Mouse (Mus musculus) liver, embryonic 12.5 days (tissue): ENCODE data around the gene Mdm2. TPM values are rescaled to one million over a fixed set of nuclear protein-coding genes. Genes with fewer than 3 reads are reported as not detected.
A peak's percentile ranks its signal among the peaks of the same experiment; 100 is the strongest.

ENCODE experiments used
- ATAC-seq: fragments of 200-750 bp; cut with Nextera tagmentation; 2 replicates; pipeline ENCODE4 v1.8.0; 2017; ENCODE audit warnings: moderate number of reproducible peaks, mild to moderate bottlenecking, moderate library complexity
- H3K27ac ChIP-seq: fragments of 300-500 bp; sonication (generic); 2 replicates; pipeline ENCODE4 v1.5.1; 2016; ENCODE audit warnings: mild to moderate bottlenecking
- H3K27me3 ChIP-seq: fragments of 300-500 bp; sonication (generic); replicated peaks from 2 replicates; pipeline ENCODE4 v1.6.1; 2016; ENCODE audit warnings: mild to moderate bottlenecking, moderate library complexity
- H3K36me3 ChIP-seq: fragments of 300-500 bp; sonication (generic); 2 replicates; pipeline ENCODE4 v1.6.1; 2016; ENCODE audit warnings: mild to moderate bottlenecking, moderate library complexity
- H3K4me1 ChIP-seq: fragments of 300-500 bp; sonication (generic); 2 replicates; pipeline ENCODE4 v1.6.1; 2016
- H3K4me2 ChIP-seq: fragments of 300-500 bp; sonication (generic); 2 replicates; pipeline ENCODE4 v1.6.1; 2016; ENCODE audit warnings: mild to moderate bottlenecking, moderate library complexity
- H3K4me3 ChIP-seq: fragments of 300-500 bp; sonication (generic); 2 replicates; pipeline ENCODE4 v1.5.1; 2016; ENCODE audit warnings: mild to moderate bottlenecking, moderate library complexity
- H3K9ac ChIP-seq: fragments of 300-500 bp; sonication (generic); 2 replicates; pipeline ENCODE4 v1.6.1; 2016; ENCODE audit warnings: mild to moderate bottlenecking, moderate library complexity
- H3K9me3 ChIP-seq: fragments of 300-500 bp; sonication (generic); replicated peaks from 2 replicates; pipeline ENCODE4 v1.6.1; 2016; ENCODE audit warnings: mild to moderate bottlenecking, moderate library complexity
- WGBS: fragments of 180-500 bp; shearing (Covaris S2); methylation state at CpG from one replicate; pipeline ENCODE4 v1.1.7; 2016; ENCODE audit not compliant: insufficient replicate concordance; 5-methylcytosine and 5-hydroxymethylcytosine counted together
- polyA plus RNA-seq: library from polyadenylated mRNA; unstranded; fragments of >200 nt; fragmentation: Nextera tagmentation; extraction: Ambion mirVana; gene quantifications from 2 replicates; pipeline ENCODE4 v1.2.1, GENCODE M21; 2016

Mdm2 gene
- polyA plus RNA-seq, 1 experiment from 2014 or later = 36.9 TPM

GRCm38 (mm10) chr10:117667663-117668507, 42.7 kb downstream of the Mdm2 start:
- 0 out of 2 replicates have a peak, but pooled peaks cover 4% of the 10 kb centered on the region for H3K4me1 ChIP-seq
- H3K9me3 ChIP-seq = no peaks in the 10 kb centered on the region
- H3K4me2 ChIP-seq = no peak overlapping the region
- H3K36me3 ChIP-seq = no peaks in the 10 kb centered on the region
- ATAC-seq = no peak
- no peak overlapping the region for H3K9ac ChIP-seq
- no peaks in the 10 kb centered on the region for H3K27me3 ChIP-seq
- WGBS = 84% methylated on average over 28 of the region's 28 CpGs
- H3K4me3 ChIP-seq = no peak overlapping the region
- no peak overlapping the region for H3K27ac ChIP-seq

GRCm38 (mm10) chr10:117666947-117667630, 43.5 kb downstream of the Mdm2 start:
- 78% methylated on average over 9 of the region's 9 CpGs for WGBS
- no peaks in the 10 kb centered on the region for H3K9me3 ChIP-seq
- H3K9ac ChIP-seq = no peak overlapping the region
- no peak overlapping the region for H3K4me2 ChIP-seq
- no peak overlapping the region for H3K4me3 ChIP-seq
- no peaks in the 10 kb centered on the region for H3K36me3 ChIP-seq
- no peak overlapping the region for H3K27ac ChIP-seq
- no peak for ATAC-seq
- no peaks in the 10 kb centered on the region for H3K27me3 ChIP-seq
- H3K4me1 ChIP-seq = 0 out of 2 replicates have a peak, but pooled peaks cover 4% of the 10 kb centered on the region

- no peak for ATAC-seq
- Histone ChIP-seq H3K27me3 (no peaks in the 10 kb centered on the region), H3K36me3 (no peaks in the 10 kb centered on the region), H3K4me2 (no peak overlapping the region), H3K4me1 (0 out of 2 replicates have a peak, but pooled peaks cover 4% of the 10 kb centered on the region), H3K9me3 (no peaks in the 10 kb centered on the region), H3K27ac (no peak overlapping the region), H3K4me3 (no peak overlapping the region), H3K9ac (no peak overlapping the region)
- 75% methylated on average over 3 of the region's 3 CpGs for WGBS
Measured at GRCm38 (mm10) chr10:117666361-117666760, 44.2 kb downstream of the Mdm2 start.

- Histone ChIP-seq H3K27ac (no peak overlapping the region), H3K27me3 (no peaks in the 10 kb centered on the region), H3K36me3 (no peaks in the 10 kb centered on the region), H3K9ac (no peak overlapping the region), H3K4me3 (no peak overlapping the region), H3K9me3 (no peaks in the 10 kb centered on the region), H3K4me1 (0 out of 2 replicates have a peak, but pooled peaks cover 4% of the 10 kb centered on the region), H3K4me2 (no peak overlapping the region)
- 58% methylated on average over 9 of the region's 9 CpGs for WGBS
- ATAC-seq = no peak
Measured at GRCm38 (mm10) chr10:117665376-117666275, 44.9 kb downstream of the Mdm2 start.

- Histone ChIP-seq H3K27ac (no peak overlapping the region), H3K36me3 (no peaks in the 10 kb centered on the region), H3K9ac (no peak overlapping the region), H3K27me3 (no peaks in the 10 kb centered on the region), H3K4me1 (0 out of 2 replicates have a peak, but pooled peaks cover 4% of the 10 kb centered on the region), H3K4me3 (no peak overlapping the region), H3K9me3 (no peaks in the 10 kb centered on the region), H3K4me2 (no peak overlapping the region)
- no peak for ATAC-seq
Measured at GRCm38 (mm10) chr10:117664926-117665209, 45.7 kb downstream of the Mdm2 start.

- no peak for ATAC-seq
- 59% methylated on average over 14 of the region's 14 CpGs for WGBS
- no peak overlapping the region for H3K4me3 ChIP-seq
Measured at GRCm38 (mm10) chr10:117664208-117664925, 46.2 kb downstream of the Mdm2 start.

GRCm38 (mm10) chr10:117663865-117664200, 46.7 kb downstream of the Mdm2 start:
- Histone ChIP-seq H3K4me2 (peak overlapping the region; percentile 33), H3K36me3 (no peaks in the 10 kb centered on the region), H3K9me3 (no peaks in the 10 kb centered on the region), H3K4me1 (0 out of 2 replicates have a peak, but pooled peaks cover 4% of the 10 kb centered on the region), H3K4me3 (no peak overlapping the region), H3K27ac (peak overlapping the region; percentile 48; the same call in 1 of the 2 replicates), H3K9ac (no peak overlapping the region), H3K27me3 (no peaks in the 10 kb centered on the region)
- WGBS = 29% methylated on average over 9 of the region's 9 CpGs
- peak; percentile 70 for ATAC-seq

More at GRCm38 (mm10) chr10:117664208-117664925, 46.2 kb downstream of the Mdm2 start:
- Histone ChIP-seq H3K27ac (peak overlapping the region; percentile 48; the same call in 1 of the 2 replicates), H3K9ac (no peak overlapping the region), H3K9me3 (no peaks in the 10 kb centered on the region), H3K4me1 (0 out of 2 replicates have a peak, but pooled peaks cover 4% of the 10 kb centered on the region), H3K4me2 (peak overlapping the region; percentile 33), H3K27me3 (no peaks in the 10 kb centered on the region), H3K36me3 (no peaks in the 10 kb centered on the region)

GRCm38 (mm10) chr10:117663056-117663864, 47.3 kb downstream of the Mdm2 start:
- peak; percentile 53 for ATAC-seq
- Histone ChIP-seq H3K36me3 (no peaks in the 10 kb centered on the region), H3K4me1 (0 out of 2 replicates have a peak, but pooled peaks cover 4% of the 10 kb centered on the region), H3K27me3 (no peaks in the 10 kb centered on the region), H3K27ac (peak overlapping the region; percentile 48; the same call in 1 of the 2 replicates), H3K9ac (no peak overlapping the region), H3K9me3 (no peaks in the 10 kb centered on the region), H3K4me2 (peak overlapping the region; percentile 33), H3K4me3 (no peak overlapping the region)
- WGBS = 60% methylated on average over 14 of the region's 14 CpGs

- Histone ChIP-seq H3K4me3 (no peak overlapping the region), H3K27ac (peak overlapping the region; percentile 48; the same call in 1 of the 2 replicates), H3K27me3 (no peaks in the 10 kb centered on the region), H3K9ac (no peak overlapping the region), H3K4me2 (no peak overlapping the region), H3K9me3 (no peaks in the 10 kb centered on the region), H3K36me3 (no peaks in the 10 kb centered on the region), H3K4me1 (0 out of 2 replicates have a peak, but pooled peaks cover 4% of the 10 kb centered on the region)
- WGBS = 60% methylated on average over 15 of the region's 15 CpGs
- peak; percentile 64 for ATAC-seq
Measured at GRCm38 (mm10) chr10:117662316-117663055, 48.1 kb downstream of the Mdm2 start.

- H3K4me3 ChIP-seq = no peak overlapping the region
- 41% methylated on average over 11 of the region's 11 CpGs for WGBS
- ATAC-seq = no peak
- H3K27ac ChIP-seq = no peak overlapping the region
- no peaks in the 10 kb centered on the region for H3K27me3 ChIP-seq
- 0 out of 2 replicates have a peak, but pooled peaks cover 4% of the 10 kb centered on the region for H3K4me1 ChIP-seq
- no peaks in the 10 kb centered on the region for H3K9me3 ChIP-seq
- no peak overlapping the region for H3K4me2 ChIP-seq
- no peak overlapping the region for H3K9ac ChIP-seq
- no peaks in the 10 kb centered on the region for H3K36me3 ChIP-seq
Measured at GRCm38 (mm10) chr10:117659819-117660218, 50.7 kb downstream of the Mdm2 start.
